In the genomic region with DNA sequence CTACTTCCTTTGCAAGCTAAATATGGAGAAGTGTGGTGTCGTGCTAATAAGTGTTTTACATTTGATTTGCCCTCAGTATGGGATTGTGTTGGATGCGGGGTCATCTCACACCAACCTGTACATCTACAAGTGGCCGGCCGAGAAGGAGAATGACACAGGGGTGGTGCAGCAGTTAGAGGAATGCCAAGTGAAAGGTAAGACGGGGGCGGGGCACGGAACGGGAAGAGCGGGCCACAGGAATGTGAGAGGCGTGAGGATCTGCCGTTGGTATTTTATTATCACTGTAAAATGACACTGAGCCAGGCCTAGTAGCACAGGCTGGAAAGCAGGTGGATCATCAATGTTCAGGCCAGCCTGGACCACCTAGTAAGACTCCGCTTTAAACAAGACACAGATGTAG, we compare ENCODE assay signal across 21 mouse cellular contexts. TPM values are rescaled to one million over a fixed set of nuclear protein-coding genes. Genes with fewer than 3 reads are reported as not detected.
"Had no signal": no experiment of that assay in that cellular context is flagged by ENCODE, and none has a peak within 500 bp of the region (broad histone marks: within the 10 kb centered on the region; RNA-seq: fewer than 3 reads in every experiment).

No protein-coding gene starts in this region.

- H3K36me3 ChIP-seq: liver, embryonic 13.5 days; midbrain, embryonic 12.5 days; midbrain, embryonic 15.5 days; neural tube, embryonic 12.5 days; neural tube, embryonic 15.5 days had no signal

- H3K4me3 ChIP-seq: liver, embryonic 13.5 days; midbrain, embryonic 12.5 days; midbrain, embryonic 15.5 days; neural tube, embryonic 12.5 days; neural tube, embryonic 15.5 days had no signal

- H3K9ac ChIP-seq: liver, embryonic 13.5 days; midbrain, embryonic 12.5 days; midbrain, embryonic 15.5 days; neural tube, embryonic 12.5 days; neural tube, embryonic 15.5 days had no signal

- ATAC-seq: midbrain, embryonic 15.5 days had no signal

- H3K4me2 ChIP-seq: liver, embryonic 13.5 days; midbrain, embryonic 12.5 days; midbrain, embryonic 15.5 days; neural tube, embryonic 12.5 days; neural tube, embryonic 15.5 days had no signal

- H3K27me3 ChIP-seq: liver, embryonic 13.5 days; midbrain, embryonic 12.5 days; midbrain, embryonic 15.5 days; neural tube, embryonic 12.5 days; neural tube, embryonic 15.5 days had no signal

- H3K27ac ChIP-seq: liver, embryonic 13.5 days; macrophage; midbrain, embryonic 12.5 days; midbrain, embryonic 15.5 days; neural tube, embryonic 12.5 days; neural tube, embryonic 15.5 days; stomach, postnatal 0 days had no signal

- H3K9me3 ChIP-seq: liver, embryonic 13.5 days; midbrain, embryonic 12.5 days; midbrain, embryonic 15.5 days; neural tube, embryonic 12.5 days; neural tube, embryonic 15.5 days had no signal

- DNase-seq: kidney, adult 9 months; kidney, postnatal 14 days; kidney, postnatal 4 days; liver, embryonic 13.5 days; lung, adult 2 months; lung, postnatal 10 days; right cerebral cortex, adult 18-20 months; right cerebral cortex, postnatal 14 days; right cerebral cortex, postnatal 4 days; thymus, adult 2 months; thymus, postnatal 14 days; thymus, postnatal 4 days had no signal

- H3K4me1 ChIP-seq: liver, embryonic 13.5 days; neural tube, embryonic 12.5 days had no signal

RNA-seq across cellular contexts. Expression of a gene that starts 28.2 kb away (rescaled TPM):
- total RNA-seq: megakaryocyte, adult 5-6 weeks had no signal
- polyA plus RNA-seq: liver, adult 2 months; macrophage; midbrain, embryonic 15.5 days; stomach, embryonic 14.5 days; thymus, adult 2 months had no signal
